9 mouse cellular contexts compared by ENCODE assay signal in the genomic region with DNA sequence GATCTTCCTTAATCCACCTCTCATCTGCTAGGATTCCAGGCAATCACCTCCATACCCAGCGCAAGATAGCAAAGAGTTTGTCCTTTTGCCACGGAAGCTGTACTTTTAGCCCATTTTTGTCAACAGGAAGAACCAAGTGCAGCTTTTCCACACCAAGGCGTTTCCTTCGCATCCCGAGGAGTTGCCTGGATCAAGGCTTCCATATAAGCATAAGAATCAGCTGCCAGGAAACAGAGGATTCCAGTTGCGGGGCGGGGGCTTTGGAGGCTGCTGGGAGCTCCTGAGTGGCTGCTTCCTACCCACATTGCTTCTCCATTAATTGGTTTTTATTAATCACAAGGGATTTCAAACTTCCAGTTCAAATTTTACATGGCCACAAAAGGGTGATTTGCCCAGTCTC.
DNase-seq lines count a peak whose midpoint lies in the region; ATAC-seq and TF ChIP-seq lines count a peak whose summit lies in the region.
"Had no signal": no experiment of that assay in that cellular context is flagged by ENCODE, and none has a peak within 500 bp of the region (broad histone marks: within the 10 kb centered on the region; RNA-seq: fewer than 3 reads in every experiment).

No protein-coding gene starts in this region.

- no peak for TF ChIP-seq CTCF in midbrain, postnatal 0 days (IDR thresholded peaks at IDR 0.05)

- no peak overlapping the region for H3K4me2 ChIP-seq in embryonic facial prominence, embryonic 11.5 days (ENCODE audit: low read depth, low read length)
- H3K4me2 ChIP-seq in hindbrain, embryonic 12.5 days (replicated peaks), result peak overlapping the region; percentile 16; the same call in 1 of the 2 replicates
- 0 out of 2 replicates have a peak overlapping the region, but pooled peaks have one; percentile 1 for H3K4me2 ChIP-seq in midbrain, postnatal 0 days (ENCODE audit: low read depth, low read length, poor library complexity, severe bottlenecking)

- H3K4me3 ChIP-seq in embryonic facial prominence, embryonic 11.5 days (ENCODE audit: low read depth, low read length), result no peak overlapping the region
- no peak overlapping the region for H3K4me3 ChIP-seq in hindbrain, embryonic 12.5 days
- no peak overlapping the region for H3K4me3 ChIP-seq in midbrain, postnatal 0 days (ENCODE audit: low read depth, low read length)

- no peak overlapping the region for H3K27ac ChIP-seq in embryonic facial prominence, embryonic 11.5 days (replicated peaks; ENCODE audit: low read depth, low read length)
- peak overlapping the region; percentile 55; the same call in 1 of the 2 replicates for H3K27ac ChIP-seq in hindbrain, embryonic 12.5 days
- H3K27ac ChIP-seq in midbrain, postnatal 0 days (ENCODE audit: low read depth, low read length), result no peak overlapping the region

- no peaks in the 10 kb centered on the region for H3K9me3 ChIP-seq in embryonic facial prominence, embryonic 11.5 days (replicated peaks; ENCODE audit: control insufficient read depth, low read length)
- H3K9me3 ChIP-seq in hindbrain, embryonic 12.5 days (replicated peaks), result peaks cover 1% of the 10 kb centered on the region; the same call in 1 of the 2 replicates
- H3K9me3 ChIP-seq in midbrain, postnatal 0 days (ENCODE audit: low read length), result no peaks in the 10 kb centered on the region

- 18% methylated on average over 7 of the region's 7 CpGs for WGBS in embryonic facial prominence, embryonic 11.5 days
- WGBS in hindbrain, embryonic 12.5 days, result 21% methylated on average over 7 of the region's 7 CpGs
- 21% methylated on average over 7 of the region's 7 CpGs for WGBS in midbrain, postnatal 0 days

- H3K27me3 ChIP-seq in embryonic facial prominence, embryonic 11.5 days (ENCODE audit: control insufficient read depth, insufficient read depth, low read length), result no peaks in the 10 kb centered on the region
- H3K27me3 ChIP-seq in hindbrain, embryonic 12.5 days, result no peaks in the 10 kb centered on the region
- no peaks in the 10 kb centered on the region; the same call in 1 of the 2 replicates for H3K27me3 ChIP-seq in midbrain, postnatal 0 days (ENCODE audit: insufficient read depth, low read length)

- H3K9ac ChIP-seq in embryonic facial prominence, embryonic 11.5 days (replicated peaks; ENCODE audit: low read length), result no peak overlapping the region
- H3K9ac ChIP-seq in hindbrain, embryonic 12.5 days, result no peak overlapping the region
- no peak overlapping the region for H3K9ac ChIP-seq in midbrain, postnatal 0 days (replicated peaks; ENCODE audit: low read length, poor library complexity, severe bottlenecking)

- H3K36me3 ChIP-seq in embryonic facial prominence, embryonic 11.5 days (replicated peaks; ENCODE audit: control insufficient read depth, insufficient read depth, low read depth, low read length), result no peaks in the 10 kb centered on the region
- H3K36me3 ChIP-seq in hindbrain, embryonic 12.5 days, result no peaks in the 10 kb centered on the region
- H3K36me3 ChIP-seq in midbrain, postnatal 0 days (ENCODE audit: insufficient read depth, low read length), result no peaks in the 10 kb centered on the region

- ATAC-seq in embryonic facial prominence, embryonic 11.5 days (replicated peaks; ENCODE audit: insufficient number of reproducible peaks, low FRiP score, low TSS enrichment, low read depth), result no peak
- no peak for ATAC-seq in hindbrain, embryonic 12.5 days (ENCODE audit: low FRiP score)
- ATAC-seq in midbrain, postnatal 0 days (ENCODE audit: low FRiP score), result no peak

- no peaks in the 10 kb centered on the region for H3K4me1 ChIP-seq in embryonic facial prominence, embryonic 11.5 days (ENCODE audit: control insufficient read depth, insufficient read depth, low read length)
- peaks cover 8% of the 10 kb centered on the region; the same call in 1 of the 2 replicates for H3K4me1 ChIP-seq in hindbrain, embryonic 12.5 days
- no peaks in the 10 kb centered on the region for H3K4me1 ChIP-seq in midbrain, postnatal 0 days (ENCODE audit: insufficient read depth, low read length)

- peak; percentile 6 for DNase-seq in kidney, postnatal 14 days
- DNase-seq in kidney, adult 9 months, result no peak
- peak; percentile 13 for DNase-seq in embryonic facial prominence, embryonic 11.5 days (ENCODE audit: low spot score)
- no peak for DNase-seq in midbrain, postnatal 0 days (ENCODE audit: low spot score)
- no peak for DNase-seq in thymus, postnatal 4 days
- no peak for DNase-seq in B cell, adult 2 months
- no peak for DNase-seq in right cerebral cortex, adult 2 months (ENCODE audit: low spot score in 2 of 2)
- DNase-seq: gastrocnemius, postnatal 25 days had no signal

Comparison
In these comparisons a context has a peak if more than half of its experiments do, and no peak if none do; other contexts are left out.
1. DNase-seq: peak in kidney, postnatal 14 days (single experiment) and embryonic facial prominence, embryonic 11.5 days (single experiment); none in kidney, adult 9 months (single experiment), midbrain, postnatal 0 days (single experiment), thymus, postnatal 4 days (single experiment), B cell, adult 2 months (0 of 2) and right cerebral cortex, adult 2 months (0 of 2).